Mouse (Mus musculus): ENCODE measurements around the gene Larp1b. TPM values are rescaled to one million over a fixed set of nuclear protein-coding genes. Genes with fewer than 3 reads are reported as not detected.
A peak's percentile ranks its signal among the peaks of the same experiment; 100 is the strongest.

Gene Larp1b
- polyA plus RNA-seq, 1 experiment from 2014 or later, result 7.4 TPM

GRCm38 (mm10) chr3:41010701-41011100, 61.1 kb downstream of the Larp1b start:
- H3K27me3 ChIP-seq (ENCODE audit: control insufficient read depth, insufficient read depth, low read depth, low read length), result no peaks in the 10 kb centered on the region
- ATAC-seq (ENCODE audit: low read depth), result no peak
- H3K4me3 ChIP-seq (ENCODE audit: low read depth, low read length), result no peak overlapping the region
- 63% methylated on average over 6 of the region's 6 CpGs for WGBS (ENCODE audit: insufficient replicate concordance)
- H3K9ac ChIP-seq (ENCODE audit: low read depth, low read length), result no peak overlapping the region
- no peaks in the 10 kb centered on the region for H3K4me1 ChIP-seq (ENCODE audit: control insufficient read depth, low read depth, low read length)
- no peaks in the 10 kb centered on the region for H3K36me3 ChIP-seq (ENCODE audit: control insufficient read depth, insufficient read depth)
- H3K9me3 ChIP-seq (replicated peaks; ENCODE audit: control insufficient read depth, low read length), result no peaks in the 10 kb centered on the region
- no peak overlapping the region for H3K27ac ChIP-seq (ENCODE audit: low read length)
- H3K4me2 ChIP-seq (ENCODE audit: low read depth, low read length), result no peak overlapping the region

GRCm38 (mm10) chr3:41012451-41012850, 62.8 kb downstream of the Larp1b start:
- no peak overlapping the region for H3K4me2 ChIP-seq (ENCODE audit: low read depth, low read length)
- ATAC-seq (ENCODE audit: low read depth), result no peak
- no peak overlapping the region for H3K4me3 ChIP-seq (ENCODE audit: low read depth, low read length)
- H3K4me1 ChIP-seq (ENCODE audit: control insufficient read depth, low read depth, low read length), result no peaks in the 10 kb centered on the region
- no peaks in the 10 kb centered on the region for H3K36me3 ChIP-seq (ENCODE audit: control insufficient read depth, insufficient read depth)
- no peaks in the 10 kb centered on the region for H3K9me3 ChIP-seq (replicated peaks; ENCODE audit: control insufficient read depth, low read length)
- WGBS (ENCODE audit: insufficient replicate concordance), result 83% methylated on average over 7 of the region's 7 CpGs
- no peak overlapping the region for H3K9ac ChIP-seq (ENCODE audit: low read depth, low read length)
- no peaks in the 10 kb centered on the region for H3K27me3 ChIP-seq (ENCODE audit: control insufficient read depth, insufficient read depth, low read depth, low read length)
- H3K27ac ChIP-seq (ENCODE audit: low read length), result no peak overlapping the region

- 69% methylated on average over 6 of the region's 6 CpGs for WGBS (ENCODE audit: insufficient replicate concordance)
- Histone ChIP-seq H3K4me3 (ENCODE audit: low read depth, low read length) (no peak overlapping the region), H3K36me3 (ENCODE audit: control insufficient read depth, insufficient read depth) (no peaks in the 10 kb centered on the region), H3K4me1 (ENCODE audit: control insufficient read depth, low read depth, low read length) (no peaks in the 10 kb centered on the region), H3K9ac (ENCODE audit: low read depth, low read length) (no peak overlapping the region), H3K27ac (ENCODE audit: low read length) (no peak overlapping the region), H3K27me3 (ENCODE audit: control insufficient read depth, insufficient read depth, low read depth, low read length) (no peaks in the 10 kb centered on the region), H3K4me2 (ENCODE audit: low read depth, low read length) (no peak overlapping the region), H3K9me3 (replicated peaks; ENCODE audit: control insufficient read depth, low read length) (no peaks in the 10 kb centered on the region)
- ATAC-seq (ENCODE audit: low read depth), result no peak
These were observed 65.3 kb downstream of the Larp1b start for GRCm38 (mm10) chr3:41014946-41015345.

DNA sequence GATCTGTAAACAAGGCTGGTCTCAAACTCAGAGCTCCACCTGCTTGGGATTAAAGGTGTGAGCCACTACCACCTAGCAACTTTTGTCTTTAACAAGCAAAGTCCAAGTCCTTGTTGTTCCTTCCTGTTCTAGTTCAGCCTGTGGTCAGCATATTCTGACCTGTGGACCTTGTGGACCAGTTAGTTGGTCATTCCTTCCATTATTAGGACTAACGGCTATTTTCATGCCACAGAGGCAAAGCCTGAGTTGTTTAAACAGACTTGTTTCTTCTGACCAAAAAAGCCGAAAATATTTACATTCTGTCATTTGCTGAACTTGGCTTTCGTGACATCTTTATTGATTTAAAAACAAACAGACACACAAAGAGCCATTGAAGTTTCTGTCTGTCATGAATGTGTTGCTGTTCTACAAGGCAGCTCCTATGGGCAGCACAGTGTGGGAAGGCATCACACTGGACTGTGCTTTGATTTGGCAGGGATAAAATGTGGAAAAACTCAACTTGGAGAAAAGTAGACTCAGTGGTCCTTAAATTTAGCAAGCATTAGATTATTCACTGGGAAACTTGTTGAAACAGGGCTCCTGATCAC, 68.5 kb downstream of the Larp1b start:
- Histone ChIP-seq H3K4me1 (ENCODE audit: control insufficient read depth, low read depth, low read length) (no peaks in the 10 kb centered on the region), H3K4me3 (ENCODE audit: low read depth, low read length) (no peak overlapping the region), H3K9ac (ENCODE audit: low read depth, low read length) (no peak overlapping the region), H3K27ac (ENCODE audit: low read length) (0 out of 2 replicates have a peak overlapping the region, but pooled peaks have one; percentile 21), H3K36me3 (ENCODE audit: control insufficient read depth, insufficient read depth) (no peaks in the 10 kb centered on the region), H3K27me3 (ENCODE audit: control insufficient read depth, insufficient read depth, low read depth, low read length) (no peaks in the 10 kb centered on the region), H3K9me3 (replicated peaks; ENCODE audit: control insufficient read depth, low read length) (no peaks in the 10 kb centered on the region), H3K4me2 (ENCODE audit: low read depth, low read length) (no peak overlapping the region)
- peak; percentile 64 for ATAC-seq (ENCODE audit: low read depth)
- 37% methylated on average over 3 of the region's 3 CpGs for WGBS (ENCODE audit: insufficient replicate concordance)

DNA sequence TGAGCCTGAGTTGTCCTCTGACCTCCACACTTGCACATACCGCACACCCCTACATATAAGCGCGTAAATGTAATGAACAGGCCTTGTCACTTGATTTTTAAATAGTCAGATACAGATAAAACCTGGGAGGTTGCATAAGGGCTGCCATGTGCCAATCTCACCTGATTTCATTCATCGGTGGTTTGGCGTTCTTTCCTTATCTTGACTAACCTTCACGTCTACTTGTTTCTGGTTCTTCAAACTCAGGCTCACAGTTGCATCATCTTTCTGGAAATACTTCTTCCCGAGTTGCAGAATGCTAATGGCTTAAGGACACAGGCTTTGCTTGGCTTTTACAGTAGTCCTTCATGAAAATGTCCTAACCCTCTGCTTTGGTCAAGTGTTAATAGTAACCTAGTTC, 71.1 kb downstream of the Larp1b start:
- no peak for ATAC-seq (ENCODE audit: low read depth)
- WGBS (ENCODE audit: insufficient replicate concordance), result 59% methylated on average over 7 of the region's 7 CpGs
- Histone ChIP-seq H3K9ac (ENCODE audit: low read depth, low read length) (no peak overlapping the region), H3K4me2 (ENCODE audit: low read depth, low read length) (no peak overlapping the region), H3K36me3 (ENCODE audit: control insufficient read depth, insufficient read depth) (no peaks in the 10 kb centered on the region), H3K4me3 (ENCODE audit: low read depth, low read length) (no peak overlapping the region), H3K9me3 (replicated peaks; ENCODE audit: control insufficient read depth, low read length) (no peaks in the 10 kb centered on the region), H3K27me3 (ENCODE audit: control insufficient read depth, insufficient read depth, low read depth, low read length) (no peaks in the 10 kb centered on the region), H3K4me1 (ENCODE audit: control insufficient read depth, low read depth, low read length) (no peaks in the 10 kb centered on the region), H3K27ac (ENCODE audit: low read length) (no peak overlapping the region)

- Histone ChIP-seq H3K4me2 (ENCODE audit: low read depth, low read length) (no peak overlapping the region), H3K4me3 (ENCODE audit: low read depth, low read length) (no peak overlapping the region)
- 66% methylated on average over 6 of the region's 6 CpGs for WGBS (ENCODE audit: insufficient replicate concordance)
These were observed 72.4 kb downstream of the Larp1b start for GRCm38 (mm10) chr3:41021980-41022379.

DNA sequence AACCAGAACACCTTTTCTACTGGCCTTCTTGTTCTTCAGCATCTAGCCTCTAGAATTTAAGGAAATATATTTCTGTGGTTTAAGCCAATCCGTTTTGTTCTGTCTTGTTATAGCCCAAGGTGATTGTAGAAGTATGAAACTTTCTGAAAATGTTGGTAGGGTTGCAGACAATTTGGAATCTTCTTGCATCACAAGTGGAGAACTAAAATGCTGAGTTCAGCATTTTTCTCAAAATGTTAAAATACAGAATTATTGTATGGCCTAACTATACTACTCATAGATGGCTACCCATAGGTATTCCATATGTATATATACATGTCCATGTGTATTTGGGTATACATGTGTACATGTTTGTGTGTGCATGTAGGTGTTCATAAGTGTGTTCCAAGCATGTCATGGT, 81.1 kb downstream of the Larp1b start:
- H3K4me1 ChIP-seq (ENCODE audit: control insufficient read depth, low read depth, low read length), result no peaks in the 10 kb centered on the region
- no peak for ATAC-seq (ENCODE audit: low read depth)
- no peaks in the 10 kb centered on the region for H3K27me3 ChIP-seq (ENCODE audit: control insufficient read depth, insufficient read depth, low read depth, low read length)
- H3K27ac ChIP-seq (ENCODE audit: low read length), result no peak overlapping the region
- 42% methylated on average over 1 of the region's 1 CpGs for WGBS (ENCODE audit: insufficient replicate concordance)
- H3K9ac ChIP-seq (ENCODE audit: low read depth, low read length), result no peak overlapping the region
- H3K36me3 ChIP-seq (ENCODE audit: control insufficient read depth, insufficient read depth), result no peaks in the 10 kb centered on the region
- no peaks in the 10 kb centered on the region for H3K9me3 ChIP-seq (replicated peaks; ENCODE audit: control insufficient read depth, low read length)
- no peak overlapping the region for H3K4me3 ChIP-seq (ENCODE audit: low read depth, low read length)
- H3K4me2 ChIP-seq (ENCODE audit: low read depth, low read length), result no peak overlapping the region

More at GRCm38 (mm10) chr3:41021980-41022379, 72.4 kb downstream of the Larp1b start:
- no peaks in the 10 kb centered on the region for H3K9me3 ChIP-seq (replicated peaks; ENCODE audit: control insufficient read depth, low read length)
- no peak overlapping the region for H3K9ac ChIP-seq (ENCODE audit: low read depth, low read length)
- no peak overlapping the region for H3K27ac ChIP-seq (ENCODE audit: low read length)
- H3K36me3 ChIP-seq (ENCODE audit: control insufficient read depth, insufficient read depth), result no peaks in the 10 kb centered on the region
- no peaks in the 10 kb centered on the region for H3K27me3 ChIP-seq (ENCODE audit: control insufficient read depth, insufficient read depth, low read depth, low read length)
- no peak for ATAC-seq (ENCODE audit: low read depth)
- no peaks in the 10 kb centered on the region for H3K4me1 ChIP-seq (ENCODE audit: control insufficient read depth, low read depth, low read length)

DNA sequence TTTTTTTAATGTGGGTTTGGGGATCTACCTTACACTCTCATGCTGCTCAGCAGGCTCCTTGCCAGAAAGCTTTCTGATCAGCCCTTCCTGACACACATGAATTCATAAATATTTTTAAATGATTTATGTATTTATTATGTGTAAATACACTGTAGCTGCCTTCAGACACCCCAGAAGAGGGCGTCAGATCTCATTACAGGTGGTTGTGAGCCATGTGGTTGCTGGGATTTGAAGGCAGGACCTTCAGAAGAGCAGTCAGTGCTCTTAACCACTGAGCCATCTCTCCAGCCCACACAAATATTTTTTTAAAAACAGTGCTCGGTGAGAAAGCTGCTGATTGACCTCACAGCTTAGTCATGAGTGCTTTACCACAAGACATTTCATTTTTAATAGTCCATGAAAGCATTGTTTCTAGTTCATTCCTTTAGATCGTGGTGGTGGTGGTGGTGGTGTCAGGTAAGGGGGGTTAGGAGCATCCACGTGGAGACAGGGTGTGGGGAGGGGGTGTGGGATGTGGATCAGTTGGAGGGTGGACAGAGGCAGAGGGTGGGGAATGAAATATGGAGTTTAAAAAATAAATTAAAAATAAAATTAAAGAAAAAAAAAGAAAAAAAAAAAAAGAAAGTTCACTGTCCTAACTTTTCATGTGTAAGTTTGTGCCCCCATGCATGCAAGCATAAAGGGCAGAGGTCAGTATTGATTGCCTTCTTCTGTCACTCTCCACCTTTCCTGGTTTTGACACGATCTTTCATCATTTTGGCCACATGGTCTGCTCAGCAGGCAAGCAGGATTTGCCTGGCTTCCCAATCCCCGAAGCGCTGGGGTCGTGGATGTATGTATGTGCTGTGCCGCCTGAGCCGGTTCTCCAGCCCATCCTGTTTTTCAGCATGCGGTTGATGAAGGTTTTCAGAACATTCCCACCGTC, 81.9 kb downstream of the Larp1b start:
- no peak overlapping the region for H3K4me3 ChIP-seq (ENCODE audit: low read depth, low read length)
- no peak overlapping the region for H3K27ac ChIP-seq (ENCODE audit: low read length)
- no peak overlapping the region for H3K9ac ChIP-seq (ENCODE audit: low read depth, low read length)
- no peaks in the 10 kb centered on the region for H3K36me3 ChIP-seq (ENCODE audit: control insufficient read depth, insufficient read depth)
- no peak overlapping the region for H3K4me2 ChIP-seq (ENCODE audit: low read depth, low read length)
- 57% methylated on average over 12 of the region's 12 CpGs for WGBS (ENCODE audit: insufficient replicate concordance)
- peak; percentile 72; the same call in 1 of the 2 replicates for ATAC-seq (ENCODE audit: low read depth)
- no peaks in the 10 kb centered on the region for H3K9me3 ChIP-seq (replicated peaks; ENCODE audit: control insufficient read depth, low read length)
- H3K4me1 ChIP-seq (ENCODE audit: control insufficient read depth, low read depth, low read length), result no peaks in the 10 kb centered on the region
- H3K27me3 ChIP-seq (ENCODE audit: control insufficient read depth, insufficient read depth, low read depth, low read length), result no peaks in the 10 kb centered on the region

DNA sequence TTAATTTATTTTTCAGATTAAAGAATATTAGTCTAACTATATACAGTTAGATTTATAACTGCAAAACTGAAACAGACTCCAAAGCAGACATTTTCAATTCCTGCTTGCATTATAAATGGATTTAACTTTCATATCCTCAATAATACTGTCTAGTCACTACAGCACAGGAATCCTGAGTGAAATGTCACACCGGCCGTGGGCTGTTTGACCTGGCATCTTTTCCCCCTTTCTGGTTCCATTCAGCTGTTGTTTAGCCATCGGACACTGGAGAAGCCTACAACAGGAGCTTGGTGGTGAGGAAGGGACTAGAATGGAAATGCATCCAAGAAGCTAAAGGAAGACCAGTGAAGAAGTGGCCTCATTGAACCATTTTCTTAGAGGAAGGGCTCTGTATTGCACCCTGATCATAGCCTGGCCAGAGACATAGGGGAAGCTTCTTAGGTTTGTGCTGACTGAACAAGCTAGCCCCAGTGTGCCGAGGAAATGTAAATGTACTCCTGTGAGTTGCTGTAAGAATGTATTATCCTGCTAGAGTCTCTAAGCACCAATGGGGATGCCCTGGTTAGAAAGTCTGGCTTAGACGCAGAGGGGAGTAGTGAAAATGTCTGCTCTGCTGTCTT, 88.8 kb downstream of the Larp1b start:
- H3K27ac ChIP-seq (ENCODE audit: low read length), result no peak overlapping the region
- no peaks in the 10 kb centered on the region for H3K4me1 ChIP-seq (ENCODE audit: control insufficient read depth, low read depth, low read length)
- no peak for ATAC-seq (ENCODE audit: low read depth)
- H3K27me3 ChIP-seq (ENCODE audit: control insufficient read depth, insufficient read depth, low read depth, low read length), result no peaks in the 10 kb centered on the region
- WGBS (ENCODE audit: insufficient replicate concordance), result 67% methylated on average over 5 of the region's 5 CpGs
- H3K4me2 ChIP-seq (ENCODE audit: low read depth, low read length), result no peak overlapping the region
- H3K9me3 ChIP-seq (replicated peaks; ENCODE audit: control insufficient read depth, low read length), result no peaks in the 10 kb centered on the region
- no peaks in the 10 kb centered on the region for H3K36me3 ChIP-seq (ENCODE audit: control insufficient read depth, insufficient read depth)
- H3K4me3 ChIP-seq (ENCODE audit: low read depth, low read length), result no peak overlapping the region
- no peak overlapping the region for H3K9ac ChIP-seq (ENCODE audit: low read depth, low read length)

Measured in liver, embryonic 16.5 days (tissue).